Mouse (Mus musculus): ENCODE measurements at regions not wholly inside any gene's neighbourhood (a gene's known extent, or its start where the extent isn't known, plus 50 kb on each side); places are given as distances from the start of the nearest gene placed in this dataset.

DNA sequence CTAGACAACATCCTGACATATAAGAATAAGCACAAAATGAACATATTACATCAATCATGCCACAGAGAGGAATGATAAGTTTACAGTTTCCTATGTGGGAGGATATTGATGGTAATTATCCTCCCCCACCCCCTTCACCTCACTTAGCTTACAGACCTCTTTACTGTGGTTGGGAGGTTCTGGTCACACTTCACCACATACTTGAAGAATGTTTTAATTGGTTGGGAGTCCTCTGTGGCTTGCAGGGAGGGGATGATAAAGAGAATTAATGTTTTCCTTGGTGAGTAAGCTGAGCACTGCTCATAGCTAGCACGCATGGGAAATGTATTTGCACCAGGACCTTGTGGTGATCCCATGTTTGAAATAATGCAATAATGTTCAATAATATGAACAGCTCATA, 468.5 kb downstream of the Hsfy2 start:
- Histone ChIP-seq H3K4me3 (ENCODE audit: insufficient read depth, low read depth, low read length) (no peak overlapping the region), H3K27ac (ENCODE audit: insufficient read depth, low read depth, low read length) (no peak overlapping the region), H3K4me1 (ENCODE audit: control insufficient read depth, insufficient read depth, low read length) (no peaks in the 10 kb centered on the region)
- TF ChIP-seq POLR2A (IDR thresholded peaks at IDR 0.05; ENCODE audit: insufficient read depth, low read depth, low read length) = no peak
- 84% methylated on average over 1 of the region's 1 CpGs for WGBS

DNA sequence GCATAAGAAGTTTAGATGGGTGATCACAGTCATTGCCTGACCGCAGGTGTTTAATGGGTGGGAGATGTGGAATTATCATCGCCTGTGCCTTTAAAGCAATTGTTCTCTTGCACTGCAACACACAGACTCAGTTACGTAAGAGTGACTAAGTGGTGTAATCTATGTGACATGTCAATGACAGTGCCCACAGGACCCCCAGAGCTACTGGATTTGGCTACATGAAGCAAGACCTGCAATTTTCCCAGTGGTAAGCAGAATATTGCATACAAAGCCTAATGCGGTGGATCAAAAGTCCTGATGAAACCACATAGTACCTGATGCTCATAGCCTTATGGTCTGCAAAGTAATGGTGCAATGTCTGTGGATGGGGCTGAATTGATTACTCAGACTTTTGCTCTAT, 469.2 kb downstream of the Hsfy2 start:
- WGBS = 81% methylated on average over 4 of the region's 4 CpGs
- Histone ChIP-seq H3K4me3 (ENCODE audit: insufficient read depth, low read depth, low read length) (no peak overlapping the region), H3K4me1 (ENCODE audit: control insufficient read depth, insufficient read depth, low read length) (no peaks in the 10 kb centered on the region), H3K27ac (ENCODE audit: insufficient read depth, low read depth, low read length) (no peak overlapping the region)
- no peak for TF ChIP-seq CTCF (IDR thresholded peaks at IDR 0.05; ENCODE audit: insufficient read depth, low read depth, low read length)
- no peak for TF ChIP-seq POLR2A (IDR thresholded peaks at IDR 0.05; ENCODE audit: insufficient read depth, low read depth, low read length)

DNA sequence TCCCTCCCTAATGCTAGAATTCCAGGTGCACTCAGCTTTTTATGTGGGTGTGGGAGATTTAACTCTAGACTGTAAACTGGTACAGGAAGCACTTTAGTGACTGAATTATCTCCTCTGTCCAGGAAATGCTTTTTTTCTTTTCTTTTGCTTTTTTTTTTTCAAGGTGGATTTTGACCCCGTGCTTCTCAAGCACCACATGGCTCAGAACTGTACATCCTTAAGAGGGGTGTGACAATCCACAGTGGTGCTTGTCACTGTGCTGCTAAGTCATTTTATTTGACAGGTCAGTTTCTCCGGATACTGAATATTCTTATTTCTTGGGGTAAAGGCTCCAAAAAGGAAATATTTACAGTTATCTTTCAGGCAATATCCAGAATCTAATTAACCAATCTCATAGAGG, 472.0 kb downstream of the Hsfy2 start:
- TF ChIP-seq CTCF (IDR thresholded peaks at IDR 0.05; ENCODE audit: insufficient read depth, low read depth, low read length) (no peak), POLR2A (IDR thresholded peaks at IDR 0.05; ENCODE audit: insufficient read depth, low read depth, low read length) (no peak)
- WGBS = 87% methylated on average over 2 of the region's 2 CpGs
- Histone ChIP-seq H3K4me1 (ENCODE audit: control insufficient read depth, insufficient read depth, low read length) (no peaks in the 10 kb centered on the region), H3K4me3 (ENCODE audit: insufficient read depth, low read depth, low read length) (no peak overlapping the region), H3K27ac (ENCODE audit: insufficient read depth, low read depth, low read length) (no peak overlapping the region)

DNA sequence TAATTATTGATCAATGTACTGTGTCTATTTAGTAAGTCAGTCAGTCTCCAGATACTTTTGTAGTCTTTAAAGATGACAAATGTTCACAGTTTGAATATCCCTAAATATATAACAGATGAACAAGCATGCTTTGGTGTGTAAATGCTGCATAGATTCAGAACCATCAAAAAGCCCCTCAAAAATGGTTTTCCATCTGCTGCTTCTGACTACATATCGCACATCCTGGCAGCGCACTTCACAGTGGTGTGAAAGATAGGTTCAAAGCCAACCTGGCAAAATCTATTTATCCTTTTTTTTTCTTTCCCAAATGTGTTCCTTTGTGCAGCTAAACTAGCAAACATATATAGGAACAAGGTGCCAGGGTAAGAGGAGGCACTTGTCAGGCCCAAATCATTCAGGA, 472.9 kb downstream of the Hsfy2 start:
- TF ChIP-seq POLR2A (IDR thresholded peaks at IDR 0.05; ENCODE audit: insufficient read depth, low read depth, low read length) = no peak
- no peak for TF ChIP-seq CTCF (IDR thresholded peaks at IDR 0.05; ENCODE audit: insufficient read depth, low read depth, low read length)
- Histone ChIP-seq H3K27ac (ENCODE audit: insufficient read depth, low read depth, low read length) (no peak overlapping the region), H3K4me1 (ENCODE audit: control insufficient read depth, insufficient read depth, low read length) (no peaks in the 10 kb centered on the region), H3K4me3 (ENCODE audit: insufficient read depth, low read depth, low read length) (no peak overlapping the region)
- 95% methylated on average over 2 of the region's 2 CpGs for WGBS

DNA sequence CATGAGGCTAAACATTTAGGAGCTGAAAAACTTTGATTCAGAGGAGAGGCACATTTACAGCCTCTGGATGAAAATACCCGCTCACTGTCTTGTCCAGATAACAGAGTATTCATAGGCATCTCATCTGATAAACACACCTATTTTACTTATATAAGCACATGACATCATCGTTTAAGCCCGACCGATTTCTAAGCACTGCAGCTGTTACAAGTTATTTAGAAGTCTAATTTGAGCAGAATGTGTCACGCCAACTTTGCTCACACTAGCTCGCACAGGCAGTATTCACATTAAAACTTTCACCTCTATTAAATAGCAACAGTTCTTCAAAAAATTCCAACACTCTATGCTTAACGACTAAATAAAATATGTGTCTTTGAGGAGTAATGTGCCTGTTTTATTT, 506.3 kb downstream of the Hsfy2 start:
- 46% methylated on average over 7 of the region's 7 CpGs for WGBS
- Histone ChIP-seq H3K4me3 (ENCODE audit: insufficient read depth, low read depth, low read length) (no peak overlapping the region), H3K27ac (ENCODE audit: insufficient read depth, low read depth, low read length) (no peak overlapping the region), H3K4me1 (ENCODE audit: control insufficient read depth, insufficient read depth, low read length) (no peaks in the 10 kb centered on the region)
- TF ChIP-seq CTCF (IDR thresholded peaks at IDR 0.05; ENCODE audit: insufficient read depth, low read depth, low read length) (no peak), POLR2A (IDR thresholded peaks at IDR 0.05; ENCODE audit: insufficient read depth, low read depth, low read length) (no peak)

DNA sequence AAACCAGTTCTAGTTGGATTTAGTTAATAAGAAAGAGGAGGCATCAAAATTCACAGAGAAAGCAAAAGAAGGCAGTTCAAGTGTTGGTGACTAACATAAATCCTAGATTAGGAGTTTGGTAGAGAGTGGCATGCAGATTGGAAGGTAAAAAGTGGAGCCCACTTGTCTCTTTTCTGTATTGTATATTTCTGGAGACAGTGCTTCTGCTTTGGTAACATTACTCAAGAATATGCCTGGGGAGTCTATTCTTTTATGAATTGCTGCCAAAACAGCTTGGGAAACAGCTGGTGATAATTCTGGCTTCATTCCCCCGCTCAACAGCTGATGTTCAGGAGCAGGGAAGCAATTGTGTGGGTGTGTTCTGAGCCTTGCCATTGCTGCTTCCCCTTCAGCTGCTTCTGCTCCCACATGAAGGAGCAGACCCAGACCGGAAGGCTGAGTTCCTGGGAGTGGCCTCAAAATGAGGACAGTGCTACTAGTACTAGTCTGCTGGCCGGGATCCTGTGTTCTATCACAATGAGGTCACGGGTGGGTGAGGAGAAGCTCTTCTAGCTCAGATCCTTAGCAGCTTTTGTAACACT, 547.9 kb downstream of the Hsfy2 start:
- peak overlapping the region; percentile 3; the same call in 1 of the 2 replicates for H3K27ac ChIP-seq (ENCODE audit: insufficient read depth, low read depth, low read length)
- no peak overlapping the region for H3K4me3 ChIP-seq (ENCODE audit: insufficient read depth, low read depth, low read length)
- H3K4me1 ChIP-seq (ENCODE audit: control insufficient read depth, insufficient read depth, low read length) = peaks cover 4% of the 10 kb centered on the region
- 20% methylated on average over 4 of the region's 4 CpGs for WGBS
- TF ChIP-seq POLR2A (IDR thresholded peaks at IDR 0.05; ENCODE audit: insufficient read depth, low read depth, low read length) (no peak), CTCF (IDR thresholded peaks at IDR 0.05; ENCODE audit: insufficient read depth, low read depth, low read length) (no peak)

DNA sequence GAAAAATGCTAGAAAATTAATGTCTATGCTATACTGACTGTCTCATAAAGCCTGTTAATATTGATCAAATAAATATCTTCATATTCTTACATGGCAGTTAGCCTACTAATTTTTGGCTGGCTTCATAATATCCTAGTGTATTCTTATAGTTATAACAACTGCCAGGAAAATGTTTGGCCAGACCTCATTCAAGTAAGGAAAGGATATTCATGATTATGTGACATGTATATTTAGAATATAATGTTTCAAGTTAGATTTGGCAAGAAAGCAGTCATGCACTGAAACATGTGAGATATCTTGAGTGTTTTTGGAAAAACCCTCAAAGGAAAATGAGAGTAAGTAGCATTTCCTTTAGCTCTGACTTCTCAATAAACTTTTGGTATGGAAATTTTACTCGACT, 548.9 kb downstream of the Hsfy2 start:
- WGBS = 79% methylated on average over 1 of the region's 1 CpGs
- H3K27ac ChIP-seq (ENCODE audit: insufficient read depth, low read depth, low read length) = no peak overlapping the region
- H3K4me1 ChIP-seq (ENCODE audit: control insufficient read depth, insufficient read depth, low read length) = peaks cover 4% of the 10 kb centered on the region
- no peak overlapping the region for H3K4me3 ChIP-seq (ENCODE audit: insufficient read depth, low read depth, low read length)
- TF ChIP-seq CTCF (IDR thresholded peaks at IDR 0.05; ENCODE audit: insufficient read depth, low read depth, low read length) (no peak), POLR2A (IDR thresholded peaks at IDR 0.05; ENCODE audit: insufficient read depth, low read depth, low read length) (no peak)

DNA sequence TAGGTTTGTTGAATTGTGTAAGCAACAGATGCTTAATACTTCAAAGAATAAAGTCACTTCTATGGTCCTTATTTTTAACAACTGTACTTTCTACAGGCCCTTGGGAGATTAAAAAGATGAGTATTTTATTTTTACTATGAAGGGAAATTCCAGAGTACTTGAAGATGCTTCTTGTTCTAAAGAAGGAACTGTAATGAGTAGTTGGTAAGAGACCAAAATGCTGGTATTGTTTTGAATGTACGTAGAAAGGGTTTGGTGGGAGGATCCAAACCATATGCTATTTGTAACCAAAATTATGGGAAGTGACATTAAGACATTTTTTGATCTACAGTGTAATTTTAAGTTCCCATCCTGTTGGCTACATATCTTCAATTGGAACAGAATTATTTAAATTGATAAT, 560.5 kb downstream of the Hsfy2 start:
- no peaks in the 10 kb centered on the region for H3K4me1 ChIP-seq (ENCODE audit: control insufficient read depth, insufficient read depth, low read length)
- TF ChIP-seq POLR2A (IDR thresholded peaks at IDR 0.05; ENCODE audit: insufficient read depth, low read depth, low read length) (no peak), CTCF (IDR thresholded peaks at IDR 0.05; ENCODE audit: insufficient read depth, low read depth, low read length) (no peak)
- H3K27ac ChIP-seq (ENCODE audit: insufficient read depth, low read depth, low read length) = no peak overlapping the region
- H3K4me3 ChIP-seq (ENCODE audit: insufficient read depth, low read depth, low read length) = no peak overlapping the region
- WGBS = 68% methylated on average over 1 of the region's 1 CpGs

DNA sequence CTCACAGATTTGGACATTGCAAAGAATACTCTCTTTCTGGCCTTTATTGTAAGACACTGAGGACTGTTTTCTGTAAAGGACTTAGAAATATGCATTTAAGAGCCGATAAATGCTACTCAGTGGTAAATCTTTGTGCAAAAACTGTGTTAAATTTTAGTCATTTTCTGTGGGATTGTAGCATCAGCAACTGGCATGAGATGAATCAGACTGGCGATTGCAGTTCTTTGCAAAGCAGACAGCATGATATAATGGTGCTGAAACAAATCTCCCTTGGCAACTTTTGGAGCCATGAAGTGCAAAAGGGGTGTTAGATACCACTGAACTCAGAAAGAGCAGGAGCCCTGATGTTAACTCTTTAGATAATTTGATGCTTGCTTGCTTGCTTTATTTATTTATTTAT, 565.0 kb downstream of the Hsfy2 start:
- Histone ChIP-seq H3K4me1 (ENCODE audit: control insufficient read depth, insufficient read depth, low read length) (no peaks in the 10 kb centered on the region), H3K4me3 (ENCODE audit: insufficient read depth, low read depth, low read length) (no peak overlapping the region), H3K27ac (ENCODE audit: insufficient read depth, low read depth, low read length) (no peak overlapping the region)
- no peak for TF ChIP-seq CTCF (IDR thresholded peaks at IDR 0.05; ENCODE audit: insufficient read depth, low read depth, low read length)
- 43% methylated on average over 2 of the region's 2 CpGs for WGBS

DNA sequence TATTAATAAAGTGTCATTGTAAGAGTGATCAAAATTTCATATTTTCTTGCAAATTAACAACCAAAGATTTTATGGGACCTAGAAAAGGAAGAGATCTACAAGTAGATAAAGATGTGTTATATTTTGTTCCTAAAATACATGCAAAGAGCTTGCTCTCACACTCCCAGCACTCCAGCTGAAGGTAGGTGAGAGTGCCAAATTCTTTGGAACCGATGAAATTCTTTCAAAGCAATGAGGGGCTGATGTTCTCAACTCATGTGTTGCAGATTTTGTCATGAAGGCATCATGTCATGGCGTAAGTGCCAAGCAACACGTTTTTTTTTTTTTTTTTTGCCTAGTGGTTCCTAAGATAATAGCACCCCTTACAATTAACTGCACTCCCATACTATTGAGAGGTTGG, 573.8 kb downstream of the Hsfy2 start:
- no peaks in the 10 kb centered on the region for H3K4me1 ChIP-seq (ENCODE audit: control insufficient read depth, insufficient read depth, low read length)
- H3K4me3 ChIP-seq (ENCODE audit: insufficient read depth, low read depth, low read length) = no peak overlapping the region
- WGBS = 64% methylated on average over 3 of the region's 3 CpGs
- no peak overlapping the region for H3K27ac ChIP-seq (ENCODE audit: insufficient read depth, low read depth, low read length)
- no peak for TF ChIP-seq POLR2A (IDR thresholded peaks at IDR 0.05; ENCODE audit: insufficient read depth, low read depth, low read length)
- TF ChIP-seq CTCF (IDR thresholded peaks at IDR 0.05; ENCODE audit: insufficient read depth, low read depth, low read length) = no peak
